Mouse (Mus musculus): ENCODE measurements around the gene Opn1sw.

The Opn1sw gene

GRCm38 (mm10) chr6:29388052-29388518 lies at the start of gene Opn1sw:
TSS of gene Opn1sw (minus strand) at chr6:29388468.
- peak; percentile 68 for DNase-seq

- peak; percentile 51 for DNase-seq
Measured at GRCm38 (mm10) chr6:29436461-29436934, 48.2 kb upstream of the Opn1sw start.

- DNase-seq: peak; percentile 65
Measured at GRCm38 (mm10) chr6:29435940-29436451, 47.7 kb upstream of the Opn1sw start.

GRCm38 (mm10) chr6:29434911-29435691 lies 46.8 kb upstream of the Opn1sw start:
- DNase-seq: peak; percentile 72

- peak; percentile 63 for DNase-seq
Measured at GRCm38 (mm10) chr6:29433804-29434795, 45.8 kb upstream of the Opn1sw start.

GRCm38 (mm10) chr6:29433038-29433803 lies 45.0 kb upstream of the Opn1sw start, which contains the start of gene Flnc:
TSS of gene Flnc (plus strand) at chr6:29433256.
- DNase-seq: peak; percentile 55

- no peak for DNase-seq
Measured at GRCm38 (mm10) chr6:29432676-29433037, 44.4 kb upstream of the Opn1sw start.

- DNase-seq: no peak
Measured at GRCm38 (mm10) chr6:29432156-29432555, 43.9 kb upstream of the Opn1sw start.

GRCm38 (mm10) chr6:29431473-29431872 lies 43.2 kb upstream of the Opn1sw start:
- peak; percentile 20 for DNase-seq

- peak; percentile 36 for DNase-seq
Measured at GRCm38 (mm10) chr6:29430681-29431420, 42.6 kb upstream of the Opn1sw start.

- DNase-seq: no peak
Measured at GRCm38 (mm10) chr6:29428171-29428570, 39.9 kb upstream of the Opn1sw start.

- DNase-seq: no peak
Measured at GRCm38 (mm10) chr6:29426331-29426730, 38.1 kb upstream of the Opn1sw start.

GRCm38 (mm10) chr6:29425118-29425517 lies 36.9 kb upstream of the Opn1sw start:
- no peak for DNase-seq

GRCm38 (mm10) chr6:29420596-29420995 lies 32.3 kb upstream of the Opn1sw start:
- DNase-seq: no peak

GRCm38 (mm10) chr6:29415446-29415845 lies 27.2 kb upstream of the Opn1sw start:
- no peak for DNase-seq

- DNase-seq: no peak
Measured at GRCm38 (mm10) chr6:29406412-29406811, 18.1 kb upstream of the Opn1sw start.

GRCm38 (mm10) chr6:29402693-29403342 lies 14.6 kb upstream of the Opn1sw start:
- peak; percentile 70 for DNase-seq

- DNase-seq: no peak
Measured at GRCm38 (mm10) chr6:29399851-29400250, 11.6 kb upstream of the Opn1sw start.

- DNase-seq: peak; percentile 34
Measured at GRCm38 (mm10) chr6:29397575-29397974, 9.3 kb upstream of the Opn1sw start.

- peak; percentile 47 for DNase-seq
Measured at GRCm38 (mm10) chr6:29396714-29397540, 8.7 kb upstream of the Opn1sw start.

Data from embryo, embryonic 11 days (tissue).